Mouse (Mus musculus) gastrocnemius, adult 2 months (tissue): ENCODE measurements at regions not wholly inside any gene's neighbourhood (a gene's known extent, or its start where the extent isn't known, plus 50 kb on each side); places are given as distances from the start of the nearest gene placed in this dataset.

ENCODE experiments used
- DNase-seq: peaks from one replicate; pipeline ENCODE4 v3.0.0; 2022
- H3K27ac ChIP-seq: fragments of 200-600 bp; 2 replicates; pipeline ENCODE4 v1.8.1; 2022; ENCODE audit warnings: mild to moderate bottlenecking
- H3K4me3 ChIP-seq: fragments of 200-600 bp; 2 replicates; pipeline ENCODE4 v1.8.1; 2022; ENCODE audit warnings: mild to moderate bottlenecking, moderate library complexity
- CTCF ChIP-seq: fragments of 200-600 bp; IDR thresholded peaks from 2 replicates; pipeline ENCODE4 v1.8.1; 2022; ENCODE audit warnings: antibody characterized with exemption, mild to moderate bottlenecking, moderate library complexity
- intact Hi-C: fragments of 180-260 bp; cut with DNase I; formaldehyde crosslinking; loops from one replicate; pipeline ENCODE4 v1.15.1; 2025

DNA sequence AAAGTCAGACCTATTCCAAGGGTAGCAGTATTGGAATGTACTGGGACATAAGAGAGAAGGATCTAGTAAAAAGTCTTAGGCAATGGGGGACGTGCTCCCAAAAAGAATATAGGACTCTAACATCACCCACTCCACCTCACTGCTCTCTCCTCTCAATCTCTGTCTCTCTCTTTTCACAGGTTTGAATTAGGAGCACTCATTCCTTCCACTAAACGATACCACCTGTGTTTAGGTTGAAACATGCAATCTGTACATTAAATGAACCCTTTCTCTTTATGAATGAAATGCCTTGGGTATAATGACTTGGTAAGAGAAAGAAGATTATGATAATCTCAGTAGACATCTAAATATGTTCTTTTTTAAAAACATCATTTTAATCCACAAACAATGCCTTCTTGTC, 129.4 kb downstream of the Zpld1 start:
- no peak for TF ChIP-seq CTCF
- no peak for DNase-seq
- intact Hi-C loops: no loop called here
- H3K27ac ChIP-seq: no peak overlapping the region
- no peak overlapping the region for H3K4me3 ChIP-seq

GRCm38 (mm10) chr16:55166181-55166848, 131.5 kb downstream of the Zpld1 start:
- Histone ChIP-seq H3K27ac (no peak overlapping the region), H3K4me3 (no peak overlapping the region)
- DNase-seq: no peak
- intact Hi-C loops: no loop called here
- TF ChIP-seq CTCF: no peak

DNA sequence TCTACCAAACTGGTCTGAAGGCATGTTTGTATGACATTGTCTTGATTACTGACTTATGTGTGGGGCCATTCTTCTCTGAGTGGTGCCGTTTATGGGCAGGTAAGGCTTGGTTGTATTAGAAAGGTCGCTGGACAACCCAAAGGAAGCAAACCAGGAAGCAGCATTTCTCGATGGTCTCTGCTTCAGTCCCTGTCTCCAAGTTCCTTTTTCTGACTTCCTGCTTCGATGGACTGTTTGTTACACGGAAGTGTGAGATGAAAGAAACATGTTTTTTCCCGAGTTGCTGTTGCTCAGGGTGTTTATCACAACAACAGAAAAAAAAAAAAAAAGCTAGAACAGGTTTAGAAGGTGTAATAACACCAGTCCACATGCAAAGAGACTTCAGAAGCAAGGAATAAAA, 134.9 kb downstream of the Zpld1 start:
- intact Hi-C loops: no loop called here
- H3K27ac ChIP-seq: no peak overlapping the region
- TF ChIP-seq CTCF: no peak
- no peak overlapping the region for H3K4me3 ChIP-seq
- no peak for DNase-seq

DNA sequence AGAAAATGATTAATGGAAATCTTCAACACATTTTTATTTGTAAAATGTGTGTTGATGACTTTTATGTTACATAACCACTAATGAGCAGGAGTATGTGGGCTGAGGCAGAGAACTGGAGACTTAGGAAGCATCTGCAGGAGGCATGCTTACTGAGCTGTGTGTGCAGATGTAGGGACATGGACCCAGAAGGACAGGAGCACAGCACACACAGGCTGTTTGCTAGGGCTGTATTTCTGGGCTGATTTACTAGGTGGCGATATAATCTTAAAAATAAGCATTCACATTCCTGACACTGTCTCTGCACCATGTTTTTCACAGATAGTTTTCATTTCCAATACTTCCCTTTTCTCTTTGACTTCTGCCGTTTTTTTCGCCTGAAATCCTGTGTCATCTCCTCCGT, 146.1 kb downstream of the Zpld1 start:
- intact Hi-C loops: no loop called here
- TF ChIP-seq CTCF: peak; percentile 38
- H3K4me3 ChIP-seq: no peak overlapping the region
- no peak for DNase-seq
- H3K27ac ChIP-seq: no peak overlapping the region

DNA sequence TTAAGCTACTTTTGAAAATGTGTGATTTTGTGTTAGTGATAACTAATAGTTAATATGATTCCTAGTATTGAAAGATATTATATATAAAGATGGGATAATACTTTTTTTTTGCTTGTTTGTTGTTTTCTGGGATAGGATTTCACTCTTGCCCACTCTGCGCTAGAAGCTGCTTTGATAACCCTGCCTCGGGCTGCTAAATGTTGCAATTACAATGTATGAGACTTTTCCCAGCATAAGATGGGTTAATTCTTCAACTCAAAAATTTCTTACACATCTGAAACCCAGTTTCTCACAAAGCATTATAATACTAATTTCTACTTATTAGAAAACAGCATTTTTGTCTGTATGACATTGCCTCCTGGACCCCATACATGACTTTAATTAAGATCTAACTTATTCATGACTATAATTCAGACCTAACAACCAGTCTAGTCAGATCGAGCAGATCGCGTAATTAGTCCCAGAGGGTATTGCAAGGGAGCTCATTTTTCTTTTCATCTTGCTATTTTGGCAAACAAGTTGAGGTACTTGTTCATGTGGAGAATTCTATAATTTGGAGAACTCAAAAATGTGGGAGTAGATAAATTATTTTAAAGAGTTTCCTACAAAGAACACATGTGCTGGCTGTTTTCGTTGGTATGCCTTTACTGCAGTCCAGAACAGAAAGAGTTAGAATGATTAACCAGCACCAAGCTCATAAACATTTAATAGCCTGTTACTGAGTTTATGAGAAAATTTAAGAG, 155.2 kb downstream of the Zpld1 start:
- intact Hi-C loops: no loop called here
- TF ChIP-seq CTCF: no peak
- DNase-seq: no peak

DNA sequence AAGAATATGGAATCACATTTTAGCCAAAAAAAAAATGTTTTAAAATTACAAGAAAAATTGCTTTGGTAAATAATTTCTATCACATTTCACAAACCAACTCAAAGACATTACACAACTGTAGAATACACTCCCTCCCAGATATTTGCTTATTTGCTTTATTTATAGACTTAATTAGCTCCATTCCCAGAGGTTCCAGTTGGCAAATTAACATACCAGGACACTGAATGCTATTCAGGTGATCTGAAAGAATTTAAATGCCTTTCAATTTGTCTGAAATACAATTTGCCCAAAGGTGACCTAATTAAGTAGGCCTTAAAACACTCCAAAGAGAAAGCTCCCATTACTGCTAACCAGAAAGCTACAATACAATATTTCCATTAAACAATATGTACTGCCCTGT, 162.8 kb downstream of the Zpld1 start:
- no peak for DNase-seq
- Histone ChIP-seq H3K4me3 (no peak overlapping the region), H3K27ac (no peak overlapping the region)
- TF ChIP-seq CTCF: no peak
- intact Hi-C loops: no loop called here

More for the DNA sequence above, 155.2 kb downstream of the Zpld1 start:
- Histone ChIP-seq H3K4me3 (no peak overlapping the region), H3K27ac (no peak overlapping the region)

DNA sequence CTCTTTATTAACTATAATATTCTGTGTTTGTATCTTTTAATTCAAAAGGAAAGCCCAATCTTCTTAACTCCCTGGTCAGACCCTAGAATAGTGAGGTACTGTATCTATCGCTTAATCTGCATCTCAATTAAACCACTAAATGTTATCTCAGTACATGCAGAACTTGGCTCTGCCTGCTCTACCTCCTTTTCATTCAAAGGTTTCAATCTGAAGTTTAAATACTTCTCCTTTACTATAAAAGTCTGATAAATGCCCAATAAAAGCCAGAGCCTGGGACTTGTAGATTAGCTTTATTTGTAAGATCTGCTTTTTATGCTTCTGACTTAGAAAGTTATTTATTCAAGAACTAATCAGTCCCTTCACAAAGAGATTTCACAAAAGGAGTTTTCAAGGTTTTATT, 200.1 kb downstream of the Zpld1 start:
- Histone ChIP-seq H3K27ac (no peak overlapping the region), H3K4me3 (no peak overlapping the region)
- DNase-seq: no peak
- no peak for TF ChIP-seq CTCF
- intact Hi-C loops: no loop called here

GRCm38 (mm10) chr16:55087461-55087860, 210.3 kb downstream of the Zpld1 start:
- intact Hi-C loops: no loop called here
- Histone ChIP-seq H3K27ac (no peak overlapping the region), H3K4me3 (no peak overlapping the region)
- DNase-seq: no peak
- no peak for TF ChIP-seq CTCF

DNA sequence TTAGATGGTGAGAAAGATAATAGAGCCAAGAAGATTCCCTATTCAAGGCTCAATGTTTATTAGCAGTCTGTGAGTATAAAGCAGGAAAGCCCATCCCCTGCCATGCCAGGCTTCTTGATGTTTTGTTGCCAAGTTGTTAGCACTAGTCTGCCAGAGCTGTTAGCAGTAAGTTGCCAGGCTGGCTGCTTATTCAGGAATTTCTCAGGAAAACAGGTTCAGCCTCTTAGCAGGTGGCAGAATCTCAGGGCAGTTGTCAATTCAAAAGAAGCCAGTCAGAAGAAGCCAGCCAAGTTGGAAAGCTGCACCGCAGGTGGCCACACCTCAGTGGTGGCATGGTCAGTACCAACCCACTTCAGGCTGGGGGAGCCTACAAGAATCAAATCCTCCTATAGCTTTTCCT, 221.6 kb downstream of the Zpld1 start:
- no peak for TF ChIP-seq CTCF
- intact Hi-C loops: no loop called here
- H3K27ac ChIP-seq: no peak overlapping the region
- no peak for DNase-seq
- no peak overlapping the region for H3K4me3 ChIP-seq

GRCm38 (mm10) chr16:55039777-55040176, 258.0 kb downstream of the Zpld1 start:
- no peak for DNase-seq
- intact Hi-C loops: no loop called here
- Histone ChIP-seq H3K27ac (no peak overlapping the region), H3K4me3 (no peak overlapping the region)
- no peak for TF ChIP-seq CTCF

- no peak for DNase-seq
- no peak overlapping the region for H3K27ac ChIP-seq
- no peak for TF ChIP-seq CTCF
- intact Hi-C loops: no loop called here
- no peak overlapping the region for H3K4me3 ChIP-seq
Observed at GRCm38 (mm10) chr16:55001661-55002289, 296.0 kb downstream of the Zpld1 start.

DNA sequence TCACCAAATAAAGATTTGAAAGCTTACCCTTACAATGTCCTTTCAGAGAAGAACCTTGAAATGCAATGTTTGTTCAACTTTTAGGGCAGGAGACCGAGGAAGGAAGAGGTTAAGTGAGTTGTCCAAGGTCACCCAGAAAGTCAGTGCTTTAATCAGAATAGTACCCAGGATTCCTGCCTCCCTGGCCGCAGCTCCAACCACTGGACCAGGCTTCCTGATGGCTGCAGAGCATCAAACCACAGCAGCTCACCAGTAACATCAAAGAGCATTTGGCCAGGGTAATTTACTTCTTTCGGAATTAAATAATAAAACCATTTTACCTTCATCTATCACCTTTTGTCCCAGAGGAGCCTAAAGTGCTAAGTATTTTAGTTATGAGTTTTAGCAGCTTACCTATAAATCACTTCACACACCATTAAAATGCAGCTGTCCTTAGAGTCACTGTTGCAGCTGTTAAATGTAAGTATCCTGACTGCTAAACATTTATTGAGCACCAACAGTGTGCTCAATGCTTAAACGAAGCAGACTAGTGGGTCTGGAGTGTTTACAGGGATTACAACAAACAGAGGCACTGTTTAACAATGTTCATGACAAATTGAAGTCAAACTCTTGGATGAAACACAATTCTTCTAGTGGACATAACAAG, 306.1 kb downstream of the Zpld1 start:
- no peak for DNase-seq
- Histone ChIP-seq H3K4me3 (no peak overlapping the region), H3K27ac (no peak overlapping the region)
- no peak for TF ChIP-seq CTCF
- intact Hi-C loops: no loop called here

GRCm38 (mm10) chr16:54983759-54984218, 314.0 kb downstream of the Zpld1 start:
- intact Hi-C loops: no loop called here
- peak; percentile 22 for DNase-seq
- no peak overlapping the region for H3K27ac ChIP-seq
- H3K4me3 ChIP-seq: no peak overlapping the region
- peak; percentile 74 for TF ChIP-seq CTCF
